Comparison of ENCODE assay signal across 26 mouse cellular contexts in the genomic region with DNA sequence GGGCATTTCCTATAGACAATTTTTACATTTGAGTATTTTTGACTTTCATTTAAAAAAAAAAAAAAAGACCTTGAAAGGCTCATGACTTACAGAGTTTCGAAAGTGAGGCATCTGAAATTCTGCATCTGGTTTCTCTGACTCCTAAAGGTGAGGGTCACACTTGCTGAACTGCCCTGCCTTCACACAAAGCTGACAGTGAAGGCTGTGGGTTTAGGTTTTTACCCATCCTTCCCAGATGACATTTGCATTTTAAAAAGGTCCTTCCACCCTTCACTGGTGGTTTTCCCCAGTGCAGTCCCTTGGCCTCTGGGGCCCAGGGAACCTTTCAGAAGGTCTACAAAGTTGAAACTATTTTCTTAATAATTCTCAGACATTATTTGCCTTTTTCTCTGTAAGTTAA.
"Had no signal": no experiment of that assay in that cellular context is flagged by ENCODE, and none has a peak within 500 bp of the region (broad histone marks: within the 10 kb centered on the region; RNA-seq: fewer than 3 reads in every experiment).

No protein-coding gene starts in this region.

- H3K4me1 ChIP-seq: heart, embryonic 13.5 days; heart, embryonic 15.5 days; hindbrain, embryonic 13.5 days; hindbrain, embryonic 15.5 days; limb, embryonic 15.5 days; liver, embryonic 12.5 days had no signal

- H3K4me2 ChIP-seq: heart, embryonic 11.5 days; heart, embryonic 13.5 days; heart, embryonic 15.5 days; hindbrain, embryonic 13.5 days; hindbrain, embryonic 15.5 days; kidney, embryonic 15.5 days; limb, embryonic 13.5 days; limb, embryonic 15.5 days; liver, embryonic 12.5 days had no signal

- H3K9me3 ChIP-seq: heart, embryonic 13.5 days; heart, embryonic 15.5 days; hindbrain, embryonic 13.5 days; hindbrain, embryonic 15.5 days; kidney, embryonic 15.5 days; limb, embryonic 13.5 days; limb, embryonic 15.5 days; liver, embryonic 12.5 days had no signal

- H3K27me3 ChIP-seq: heart, embryonic 13.5 days; heart, embryonic 15.5 days; hindbrain, embryonic 13.5 days; hindbrain, embryonic 15.5 days; kidney, embryonic 15.5 days; limb, embryonic 13.5 days; limb, embryonic 15.5 days; liver, embryonic 12.5 days had no signal

- H3K36me3 ChIP-seq: heart, embryonic 13.5 days; heart, embryonic 15.5 days; hindbrain, embryonic 13.5 days; hindbrain, embryonic 15.5 days; kidney, embryonic 15.5 days; limb, embryonic 13.5 days; limb, embryonic 15.5 days; liver, embryonic 12.5 days had no signal

- DNase-seq: gastrocnemius, postnatal 14 days; gastrocnemius, postnatal 36 days; heart, adult 11 months; heart, adult 2 months; heart, postnatal 14 days; heart, postnatal 36 days; kidney, adult 11 months; kidney, adult 2 months; kidney, adult 9 months; kidney, postnatal 14 days; kidney, postnatal 36 days; layer of hippocampus, adult 9-11 months; layer of hippocampus, postnatal 36 days; left cerebral cortex, postnatal 4 days had no signal

- H3K4me3 ChIP-seq: heart, adult 2 months; heart, embryonic 13.5 days; heart, embryonic 15.5 days; hindbrain, embryonic 13.5 days; hindbrain, embryonic 15.5 days; kidney, embryonic 15.5 days; limb, embryonic 13.5 days; limb, embryonic 15.5 days; liver, embryonic 12.5 days had no signal

- H3K9ac ChIP-seq: heart, embryonic 13.5 days; heart, embryonic 15.5 days; hindbrain, embryonic 13.5 days; hindbrain, embryonic 15.5 days; kidney, embryonic 15.5 days; limb, embryonic 13.5 days; limb, embryonic 15.5 days; liver, embryonic 12.5 days had no signal

- H3K27ac ChIP-seq: heart, adult 2 months; heart, embryonic 13.5 days; heart, embryonic 15.5 days; hindbrain, embryonic 13.5 days; hindbrain, embryonic 15.5 days; hindbrain, postnatal 0 days; kidney, embryonic 15.5 days; kidney, postnatal 0 days; limb, embryonic 13.5 days; limb, embryonic 15.5 days; liver, embryonic 12.5 days had no signal

- ATAC-seq: hindbrain, postnatal 0 days; intestine, embryonic 16.5 days; liver, embryonic 12.5 days had no signal
